Mouse (Mus musculus) T-helper 17 cell (primary cell): ENCODE data around the gene Lrba.

Experiments used
- in situ Hi-C, 2 experiments: fragments of 300-600 bp; cut with MboI, MseI; formaldehyde crosslinking; loops; 1 replicate in 1 of 2; 2 replicates in 1 of 2; pipeline ENCODE4 v1.15.1; 2025; ENCODE audit warnings: high pct_unique_total_duplicates in 2 of 2

The Lrba gene

GRCm38 (mm10) chr3:86252588-86252987 is 28.1 kb downstream of the Lrba start:
- in situ Hi-C loops = no loop called here

GRCm38 (mm10) chr3:86253071-86253470 is 28.6 kb downstream of the Lrba start:
- in situ Hi-C loops = no loop called here

- in situ Hi-C loops = no loop called here
Observed at GRCm38 (mm10) chr3:86253791-86254190, 29.3 kb downstream of the Lrba start.

- in situ Hi-C loops = no loop called here
Observed at GRCm38 (mm10) chr3:86268074-86268702, 43.7 kb downstream of the Lrba start.

- in situ Hi-C loops = no loop called here
Observed at GRCm38 (mm10) chr3:86275651-86276050, 51.2 kb downstream of the Lrba start.

- in situ Hi-C loops = no loop called here
Observed at GRCm38 (mm10) chr3:86291326-86291725, 66.8 kb downstream of the Lrba start.

GRCm38 (mm10) chr3:86294866-86295265 is 70.4 kb downstream of the Lrba start:
- in situ Hi-C loops = no loop called here

GRCm38 (mm10) chr3:86296214-86296613 is 71.7 kb downstream of the Lrba start:
- in situ Hi-C loops = no loop called here

GRCm38 (mm10) chr3:86308833-86309232 is 84.4 kb downstream of the Lrba start:
- in situ Hi-C loops = no loop called here

- in situ Hi-C loops = no loop called here
Observed at GRCm38 (mm10) chr3:86310216-86310615, 85.7 kb downstream of the Lrba start.

GRCm38 (mm10) chr3:86311406-86311805 is 86.9 kb downstream of the Lrba start:
- in situ Hi-C loops = no loop called here

- in situ Hi-C loops = no loop called here
Observed at GRCm38 (mm10) chr3:86317636-86318035, 93.2 kb downstream of the Lrba start.

GRCm38 (mm10) chr3:86328531-86328930 is 104.1 kb downstream of the Lrba start:
- in situ Hi-C loops = no loop called here

- in situ Hi-C loops = loop anchor here in 1 of 2 experiments (10.0 kb wide), 1 partner anchor 1208 kb away; no protein-coding TSS in a partner anchor
Observed at GRCm38 (mm10) chr3:86343261-86343660, 118.8 kb downstream of the Lrba start.

GRCm38 (mm10) chr3:86362486-86362885 is 138.0 kb downstream of the Lrba start:
- in situ Hi-C loops = no loop called here

- in situ Hi-C loops = no loop called here
Observed at GRCm38 (mm10) chr3:86371466-86371865, 147.0 kb downstream of the Lrba start.

GRCm38 (mm10) chr3:86375276-86375675 is 150.8 kb downstream of the Lrba start:
- in situ Hi-C loops = no loop called here

- in situ Hi-C loops = no loop called here
Observed at GRCm38 (mm10) chr3:86382557-86382956, 158.1 kb downstream of the Lrba start.

GRCm38 (mm10) chr3:86385047-86385446 is 160.6 kb downstream of the Lrba start:
- in situ Hi-C loops = no loop called here

GRCm38 (mm10) chr3:86386246-86386645 is 161.8 kb downstream of the Lrba start:
- in situ Hi-C loops = no loop called here

- in situ Hi-C loops = no loop called here
Observed at GRCm38 (mm10) chr3:86423828-86424227, 199.3 kb downstream of the Lrba start.

- in situ Hi-C loops = no loop called here
Observed at GRCm38 (mm10) chr3:86426733-86427132, 202.3 kb downstream of the Lrba start.

GRCm38 (mm10) chr3:86443497-86443896 is 219.0 kb downstream of the Lrba start:
- in situ Hi-C loops = no loop called here

- in situ Hi-C loops = no loop called here
Observed at GRCm38 (mm10) chr3:86451211-86451610, 226.7 kb downstream of the Lrba start.
